Mouse (Mus musculus) left cerebral cortex, postnatal 25 days (tissue): ENCODE data around the gene Cers6. TPM values are rescaled to one million over a fixed set of nuclear protein-coding genes. Genes with fewer than 3 reads are reported as not detected.

Experiments
- DNase-seq, 2 experiments: peaks; one replicate each; pipeline ENCODE4 v3.0.0; 2022; ENCODE audit warnings: low spot score in 2 of 2, mixed read lengths in 1 of 2
- intact Hi-C: fragments of 180-260 bp; cut with DNase I; formaldehyde crosslinking; loops from one replicate; pipeline ENCODE4 v1.15.1; 2025
- total RNA-seq, 2 experiments: library from RNA; stranded (reverse); gene quantifications; 2 replicates each; pipeline ENCODE4 v1.2.3; 2021

Cers6 gene
- total RNA-seq, result 10 to 100 TPM; 72.1 to 76.6 TPM

GRCm38 (mm10) chr2:68860904-68861685 is at the start of gene Cers6:
TSS of gene Cers6 (plus strand) at chr2:68861441.
- peak; percentile 98 for DNase-seq
- intact Hi-C loops, result loop anchor here (5.0 kb wide), 1 partner anchor 186 kb away; no protein-coding TSS in a partner anchor

GRCm38 (mm10) chr2:68814409-68814808 is 46.8 kb upstream of the Cers6 start:
- no peak for DNase-seq
- intact Hi-C loops, result no loop called here

GRCm38 (mm10) chr2:68819040-68819439 is 42.2 kb upstream of the Cers6 start:
- DNase-seq, result no peak
- intact Hi-C loops, result no loop called here

- no peak for DNase-seq
- intact Hi-C loops, result no loop called here
Measured at GRCm38 (mm10) chr2:68822152-68822887, 38.9 kb upstream of the Cers6 start.

GRCm38 (mm10) chr2:68825326-68826020 is 35.8 kb upstream of the Cers6 start:
- intact Hi-C loops, result no loop called here
- DNase-seq, result no peak

GRCm38 (mm10) chr2:68843330-68843729 is 17.9 kb upstream of the Cers6 start:
- DNase-seq, result no peak
- intact Hi-C loops, result no loop called here

GRCm38 (mm10) chr2:68844530-68844929 is 16.7 kb upstream of the Cers6 start:
- intact Hi-C loops, result no loop called here
- DNase-seq, result no peak

GRCm38 (mm10) chr2:68845002-68845740 is 16.1 kb upstream of the Cers6 start:
- intact Hi-C loops, result no loop called here
- DNase-seq, result no peak

GRCm38 (mm10) chr2:68860391-68860790 is 850 bp upstream of the Cers6 start:
- no peak for DNase-seq
- intact Hi-C loops, result loop anchor here (5.0 kb wide), 1 partner anchor 187 kb away; no protein-coding TSS in a partner anchor

GRCm38 (mm10) chr2:68861721-68862463 is 651 bp downstream of the Cers6 start:
- peak; percentile 65 to 69 for DNase-seq
- intact Hi-C loops, result loop anchor here (5.0 kb wide), 1 partner anchor 185 kb away; no protein-coding TSS in a partner anchor

- no peak for DNase-seq
- intact Hi-C loops, result loop anchor here (5.0 kb wide), 1 partner anchor 185 kb away; no protein-coding TSS in a partner anchor
Measured at GRCm38 (mm10) chr2:68862464-68863266, 1.4 kb downstream of the Cers6 start.

- no peak for DNase-seq
- intact Hi-C loops, result loop anchor here (5.0 kb wide), 1 partner anchor 184 kb away; no protein-coding TSS in a partner anchor
Measured at GRCm38 (mm10) chr2:68863561-68863960, 2.3 kb downstream of the Cers6 start.

GRCm38 (mm10) chr2:68864366-68864765 is 3.1 kb downstream of the Cers6 start:
- no peak for DNase-seq
- intact Hi-C loops, result loop anchor here (5.0 kb wide), 1 partner anchor 183 kb away; no protein-coding TSS in a partner anchor

GRCm38 (mm10) chr2:68867148-68867547 is 5.9 kb downstream of the Cers6 start:
- intact Hi-C loops, result no loop called here
- no peak for DNase-seq

- intact Hi-C loops, result no loop called here
- no peak for DNase-seq
Measured at GRCm38 (mm10) chr2:68870999-68871780, 9.9 kb downstream of the Cers6 start.

- intact Hi-C loops, result no loop called here
- no peak for DNase-seq
Measured at GRCm38 (mm10) chr2:68873086-68873485, 11.8 kb downstream of the Cers6 start.
